Mouse (Mus musculus) macrophage (primary cell): ENCODE measurements around the gene Gm44503. TPM values are rescaled to one million over a fixed set of nuclear protein-coding genes. Genes with fewer than 3 reads are reported as not detected.

ENCODE experiments used
- H3K27ac ChIP-seq: fragments of 350-480 bp; formaldehyde crosslinking; 2 replicates; pipeline ENCODE4 v1.9.0; 2021
- H3K36me3 ChIP-seq: fragments of 350-480 bp; formaldehyde crosslinking; 2 replicates; pipeline ENCODE4 v1.9.0; 2021; ENCODE audit errors: inconsistent target
- H3K4me3 ChIP-seq: fragments of 350-480 bp; formaldehyde crosslinking; 2 replicates; pipeline ENCODE4 v1.9.0; 2021; ENCODE audit errors: inconsistent target
- H3K79me2 ChIP-seq: fragments of 350-480 bp; formaldehyde crosslinking; 2 replicates; pipeline ENCODE4 v1.9.0; 2021; ENCODE audit errors: inconsistent target
- WGBS: methylation state at CpG from one replicate; pipeline ENCODE4 v1.1.7; 2026; ENCODE audit warnings: inconsistent platforms; ENCODE audit not compliant: missing documents; 5-methylcytosine and 5-hydroxymethylcytosine counted together
- polyA plus RNA-seq: library from polyadenylated mRNA; stranded (reverse); fragments of 250-400 nt; gene quantifications from 3 replicates; pipeline ENCODE4 v1.2.4, GENCODE M21; 2018; ENCODE audit warnings: inconsistent platforms
- total RNA-seq, 78 experiments: library from RNA; depleted of rRNA; stranded (reverse); fragments of 250-400 nt; gene quantifications; 1 replicate in 9 of 78; 2 replicates in 24 of 78; 3 replicates in 43 of 78; 4 replicates in 2 of 78; pipeline ENCODE4 v1.2.4; 2018; ENCODE audit warnings: inconsistent platforms in 56 of 78

Gm44503 gene
- total RNA-seq (2018; cell fraction: chromatin; rRNA removed), result under 1 TPM in 6 of 26 experiments, not detected in 20; 0.21 to 0.38 (median 0.33) TPM
- under 1 TPM in 5 of 26 experiments, not detected in 21; 0.06 to 0.18 (median 0.09) TPM for total RNA-seq (2018; cell fraction: cytosol; rRNA removed)
- total RNA-seq (2018; cell fraction: nucleus; rRNA removed), result under 1 TPM in 3 of 26 experiments, not detected in 23; 0.14 to 0.29 (median 0.29) TPM
- not detected in 3 replicates for polyA plus RNA-seq

DNA sequence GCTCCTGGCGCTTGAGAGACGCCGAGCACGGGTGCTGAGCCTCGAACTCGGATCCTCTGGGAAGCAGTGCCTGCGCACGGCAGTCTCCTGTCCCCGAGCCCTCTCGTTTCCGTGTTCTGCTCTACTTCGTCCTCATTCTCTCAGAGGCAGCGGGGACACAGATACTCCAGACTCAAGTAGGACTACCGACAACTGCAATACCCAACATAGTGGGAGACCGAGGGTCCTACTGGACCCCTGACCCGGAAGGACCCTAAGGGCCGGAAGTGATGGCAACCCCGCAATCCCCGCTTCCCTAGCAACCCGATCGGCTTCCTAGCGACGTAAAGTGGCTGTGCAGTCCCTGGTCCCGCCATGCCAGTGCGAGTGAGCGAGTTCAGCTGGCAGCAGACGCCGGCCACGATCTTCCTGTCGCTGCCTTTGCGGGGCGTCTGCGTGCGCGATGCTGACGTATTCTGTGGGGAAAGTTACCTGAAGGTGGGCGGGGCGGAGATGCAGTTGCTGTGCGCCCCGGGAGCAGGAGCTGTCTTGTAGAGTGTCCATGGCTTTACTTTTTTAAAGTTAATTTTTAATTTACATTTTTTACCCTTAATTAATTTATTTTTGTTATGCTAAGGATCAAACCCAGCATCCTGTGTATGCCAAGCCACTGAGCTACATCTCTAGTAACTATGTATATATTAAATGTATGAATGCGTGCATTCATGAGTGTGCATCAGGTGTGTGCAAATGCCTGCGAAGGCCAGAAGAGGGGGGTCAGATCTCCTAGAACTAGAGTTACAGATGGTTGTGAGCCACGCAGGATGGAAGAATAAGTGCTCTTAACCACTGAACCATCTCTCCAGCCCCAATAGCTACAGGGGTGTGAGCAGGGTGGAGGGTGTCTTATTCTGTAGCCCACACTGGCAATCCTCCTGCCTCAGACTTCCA lies at the start of gene Gm44503, which contains the start of gene Dyx1c1:
Gm44503 (plus strand) TSS at position 332 of the 930 bp plus-strand sequence.
Dyx1c1 (plus strand) TSS at position 265 of the 930 bp plus-strand sequence.
- H3K27ac ChIP-seq, result no peak within 1 kb of the TSS
- H3K36me3 ChIP-seq, result no peaks in the 10 kb centered on the region
- no peaks in the 10 kb centered on the region for H3K79me2 ChIP-seq
- H3K4me3 ChIP-seq, result peak within 1 kb of the TSS; percentile 56
- WGBS, result 6% methylated on average over 42 of the region's 43 CpGs

DNA sequence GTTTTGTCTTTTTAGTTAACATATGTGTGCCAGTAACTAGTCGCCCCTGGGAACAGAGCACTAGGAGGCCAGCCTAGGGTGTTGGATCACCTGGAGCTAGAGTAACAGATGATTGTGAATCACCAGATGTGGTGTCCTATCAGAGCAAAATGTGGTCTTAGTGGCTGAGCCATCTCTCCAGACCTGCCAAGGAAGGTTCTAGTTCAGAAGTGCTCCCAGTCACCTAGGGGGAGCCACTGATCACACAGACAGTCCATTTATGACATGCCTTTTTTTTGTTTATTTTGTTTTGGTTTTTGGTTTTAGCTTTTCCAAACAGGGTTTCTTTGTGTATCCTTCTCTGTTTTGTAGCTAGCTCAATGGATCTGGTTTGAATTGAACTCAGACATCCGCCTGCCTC lies 47.3 kb upstream of the Gm44503 start:
- Histone ChIP-seq H3K4me3 (no peak overlapping the region), H3K36me3 (no peaks in the 10 kb centered on the region), H3K27ac (no peak overlapping the region), H3K79me2 (no peaks in the 10 kb centered on the region)
- 85% methylated on average over 2 of the region's 2 CpGs for WGBS

DNA sequence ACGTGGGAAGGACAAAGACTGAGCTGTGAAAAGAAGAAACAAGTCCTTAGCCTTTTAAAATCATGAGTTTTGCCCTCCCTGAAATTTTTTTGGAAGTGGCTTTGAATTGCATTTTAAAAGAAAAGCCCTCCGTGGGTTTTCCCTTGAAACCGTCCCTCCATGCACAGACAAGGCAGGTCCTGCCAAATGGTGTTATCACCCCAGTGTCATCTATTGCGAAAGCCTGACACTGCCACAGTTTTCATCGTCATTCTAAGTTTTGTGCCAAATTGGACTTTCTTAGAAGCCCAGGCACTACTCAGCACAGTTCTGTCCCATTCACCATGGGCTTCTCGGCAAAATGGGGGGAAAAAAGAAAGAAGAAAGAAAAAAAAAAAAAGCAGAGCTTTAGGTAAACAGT lies 45.1 kb upstream of the Gm44503 start:
- H3K79me2 ChIP-seq, result no peaks in the 10 kb centered on the region
- no peak overlapping the region for H3K27ac ChIP-seq
- WGBS, result 44% methylated on average over 6 of the region's 6 CpGs
- no peaks in the 10 kb centered on the region for H3K36me3 ChIP-seq
- H3K4me3 ChIP-seq, result no peak overlapping the region

DNA sequence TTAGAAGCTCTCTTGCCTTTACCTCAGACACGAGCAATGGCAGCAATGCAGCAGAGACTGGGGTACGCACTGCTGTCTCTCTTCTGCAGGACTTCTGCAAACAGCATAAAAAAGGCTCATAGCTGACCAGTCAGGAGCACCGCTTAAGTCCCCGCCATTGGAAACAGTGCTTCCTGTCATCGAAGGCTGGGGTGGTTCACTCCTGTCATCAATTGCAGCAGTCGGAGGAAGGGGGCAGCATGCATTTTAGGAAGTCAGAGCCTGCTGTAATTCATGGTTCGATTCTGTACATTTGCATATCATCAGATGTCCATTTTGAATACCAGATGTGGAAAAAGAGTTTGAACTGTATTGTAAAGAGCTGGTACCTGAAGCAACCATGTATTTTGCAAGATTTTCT lies 42.9 kb upstream of the Gm44503 start:
- Histone ChIP-seq H3K27ac (no peak overlapping the region), H3K4me3 (no peak overlapping the region), H3K36me3 (no peaks in the 10 kb centered on the region), H3K79me2 (no peaks in the 10 kb centered on the region)
- WGBS, result 16% methylated on average over 7 of the region's 7 CpGs

DNA sequence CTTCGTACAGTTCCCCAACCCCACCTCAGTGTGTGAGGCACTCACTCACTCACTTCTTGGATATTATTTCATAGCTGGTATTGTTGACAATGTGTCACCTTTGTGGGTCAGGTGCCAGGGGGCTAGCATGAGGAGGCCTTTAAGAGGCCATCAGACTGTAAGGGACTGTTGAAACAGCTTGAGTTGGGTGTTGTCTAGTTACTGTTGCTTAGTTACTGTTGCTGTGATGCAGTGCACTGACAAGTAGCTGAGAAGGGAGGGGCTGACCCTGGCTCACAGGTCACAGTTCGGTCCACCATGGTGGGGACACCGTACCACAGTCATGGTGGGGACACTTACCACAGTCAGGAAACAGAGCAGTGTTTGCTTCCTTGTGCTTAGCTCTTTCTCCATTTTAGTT lies 35.6 kb upstream of the Gm44503 start:
- H3K4me3 ChIP-seq, result no peak overlapping the region
- no peaks in the 10 kb centered on the region for H3K36me3 ChIP-seq
- H3K27ac ChIP-seq, result no peak overlapping the region
- no peaks in the 10 kb centered on the region for H3K79me2 ChIP-seq
- WGBS, result 65% methylated on average over 3 of the region's 3 CpGs

DNA sequence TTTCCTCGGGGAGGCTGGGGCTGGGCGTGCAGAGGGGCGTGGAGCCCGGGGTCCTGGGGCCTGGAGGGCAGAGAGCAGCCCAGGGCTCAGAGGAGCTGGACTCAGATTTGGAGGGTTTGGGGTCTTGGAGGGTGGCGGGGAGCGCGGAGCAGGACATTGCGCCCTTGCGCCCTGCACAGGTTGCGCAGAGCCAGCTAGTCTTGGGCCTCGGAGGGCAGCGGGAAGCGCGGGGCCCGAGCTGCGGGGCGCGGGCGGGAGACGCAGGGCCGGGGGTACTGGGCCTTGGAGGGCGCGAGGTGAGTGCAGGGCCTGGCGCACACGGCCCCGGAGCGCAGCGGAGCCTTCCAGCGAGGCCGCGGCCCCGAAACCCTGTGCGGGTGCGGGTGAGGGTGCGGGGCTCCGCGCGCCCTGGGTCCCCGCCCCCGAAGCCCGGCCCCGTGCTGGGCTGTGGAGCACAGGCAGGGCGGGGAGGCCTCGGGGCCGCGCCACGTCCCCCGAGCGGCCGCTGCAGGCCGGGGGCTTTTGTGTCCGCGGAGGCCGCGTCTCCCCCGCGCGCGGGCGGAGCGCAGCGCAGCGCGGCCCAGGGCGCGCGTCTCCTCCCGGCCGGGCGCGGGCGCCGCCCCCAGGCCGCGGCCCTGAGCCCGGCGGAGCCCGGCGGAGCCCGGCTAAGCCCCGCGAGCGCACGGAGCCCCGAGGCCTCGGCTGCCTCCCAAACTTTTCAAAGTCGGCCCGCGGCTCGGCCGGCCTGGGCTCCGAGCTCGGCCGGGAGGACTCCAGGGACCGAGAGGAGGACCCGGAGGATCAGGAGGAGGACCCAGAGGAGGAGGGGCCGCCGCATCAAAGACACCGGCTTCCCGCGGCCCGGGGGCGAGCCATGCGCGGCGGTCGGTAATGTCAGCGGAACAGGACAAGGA lies 33.4 kb upstream of the Gm44503 start, which contains the start of gene Pygo1:
Pygo1 (plus strand) TSS at position 625 of the 914 bp plus-strand sequence.
- H3K4me3 ChIP-seq, result no peak within 1 kb of the TSS
- H3K27ac ChIP-seq, result no peak within 1 kb of the TSS
- no peaks in the 10 kb centered on the region for H3K79me2 ChIP-seq
- H3K36me3 ChIP-seq, result no peaks in the 10 kb centered on the region
- 3% methylated on average over 84 of the region's 108 CpGs for WGBS

DNA sequence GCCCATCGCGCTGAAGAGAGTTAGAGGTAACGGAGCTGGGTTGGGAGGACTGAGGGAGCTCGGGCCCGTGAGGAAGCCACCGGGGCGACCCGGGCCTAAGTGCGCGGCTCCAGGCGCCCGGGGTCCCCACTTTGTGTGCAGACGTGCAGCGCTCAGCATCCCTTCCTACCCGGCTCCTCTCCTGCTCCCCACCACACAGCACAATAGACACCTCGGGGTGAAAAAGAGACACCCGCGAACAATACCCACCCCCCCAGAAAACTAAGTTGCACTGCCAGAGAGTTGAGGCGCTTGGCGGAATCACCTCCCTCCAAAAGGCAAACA lies 32.8 kb upstream of the Gm44503 start:
- 11% methylated on average over 18 of the region's 20 CpGs for WGBS
- H3K4me3 ChIP-seq, result no peak overlapping the region

DNA sequence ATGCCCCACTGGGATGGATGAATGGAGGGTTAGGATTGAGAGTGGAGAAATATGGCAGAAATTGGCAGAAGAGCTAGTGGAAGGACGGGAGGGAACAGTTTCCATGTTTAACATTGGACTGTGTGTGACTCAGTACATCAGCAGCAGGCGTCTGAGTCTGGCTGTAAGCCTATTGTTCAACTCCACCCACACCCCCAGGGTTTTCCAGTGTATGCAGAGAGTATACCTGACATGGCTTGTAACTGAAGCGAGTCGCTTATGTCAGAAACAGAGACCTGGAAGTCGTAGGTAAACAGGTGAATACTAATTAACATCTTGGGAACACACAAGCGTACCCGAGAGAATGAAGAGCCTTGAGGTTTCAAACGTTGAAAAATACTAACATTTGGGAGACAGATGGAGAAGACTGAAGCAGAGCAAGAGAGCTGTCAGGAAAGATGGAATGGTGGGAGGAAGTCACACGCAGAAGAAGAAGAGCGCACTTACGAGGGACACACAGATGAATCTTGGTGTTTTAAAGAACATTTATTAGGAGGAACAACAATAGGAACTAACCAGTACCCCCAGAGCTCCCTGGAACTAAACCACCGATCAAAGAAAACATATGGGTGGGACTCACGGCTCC lies 27.4 kb upstream of the Gm44503 start:
- Histone ChIP-seq H3K36me3 (no peaks in the 10 kb centered on the region), H3K27ac (no peak overlapping the region), H3K79me2 (no peaks in the 10 kb centered on the region), H3K4me3 (no peak overlapping the region)
- WGBS, result 85% methylated on average over 13 of the region's 13 CpGs

More for the DNA sequence above, 32.8 kb upstream of the Gm44503 start:
- Histone ChIP-seq H3K79me2 (no peaks in the 10 kb centered on the region), H3K27ac (no peak overlapping the region), H3K36me3 (no peaks in the 10 kb centered on the region)

DNA sequence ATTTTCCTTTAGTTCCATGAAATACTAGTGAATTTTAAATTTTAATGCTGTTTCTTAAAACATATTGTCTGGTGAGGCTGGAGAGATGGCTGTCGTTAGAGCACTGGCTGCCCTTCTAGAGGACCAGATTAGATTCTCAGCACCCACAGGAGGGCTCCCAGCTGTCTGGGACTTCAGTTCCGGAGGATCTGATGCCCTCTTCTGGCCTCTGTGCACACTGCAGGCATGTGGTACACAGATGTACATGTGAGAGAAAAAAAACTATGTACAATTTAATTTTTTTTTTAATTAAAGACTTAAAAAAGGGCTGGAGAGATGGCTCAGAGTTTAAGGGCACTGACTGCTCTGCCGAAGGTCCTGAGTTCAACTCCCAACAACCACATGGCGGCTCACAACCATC lies 23.3 kb upstream of the Gm44503 start:
- Histone ChIP-seq H3K27ac (no peak overlapping the region), H3K4me3 (no peak overlapping the region), H3K79me2 (no peaks in the 10 kb centered on the region), H3K36me3 (no peaks in the 10 kb centered on the region)
- 93% methylated on average over 4 of the region's 4 CpGs for WGBS

DNA sequence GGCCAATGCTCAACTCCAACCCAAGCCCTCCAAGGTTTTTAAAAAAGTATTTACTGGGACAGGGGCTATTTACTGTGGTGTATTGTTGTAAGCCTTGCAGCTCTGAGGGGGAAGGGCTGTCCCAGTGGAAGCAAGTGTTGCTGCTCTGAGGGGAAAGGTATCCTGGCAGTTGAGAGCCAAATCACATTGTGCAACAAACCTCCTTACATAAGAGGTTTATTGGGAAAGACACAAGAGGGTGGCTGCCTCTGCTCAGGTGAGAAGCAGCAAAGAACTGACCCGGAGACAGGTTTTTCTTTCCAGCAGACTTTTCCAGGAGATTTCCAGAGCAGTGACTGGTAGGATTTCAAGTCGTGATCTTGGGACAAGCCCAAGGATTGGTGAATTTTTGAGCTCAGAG lies 22.4 kb upstream of the Gm44503 start:
- Histone ChIP-seq H3K36me3 (no peaks in the 10 kb centered on the region), H3K4me3 (no peak overlapping the region), H3K79me2 (no peaks in the 10 kb centered on the region), H3K27ac (no peak overlapping the region)
- WGBS, result 90% methylated on average over 2 of the region's 2 CpGs

DNA sequence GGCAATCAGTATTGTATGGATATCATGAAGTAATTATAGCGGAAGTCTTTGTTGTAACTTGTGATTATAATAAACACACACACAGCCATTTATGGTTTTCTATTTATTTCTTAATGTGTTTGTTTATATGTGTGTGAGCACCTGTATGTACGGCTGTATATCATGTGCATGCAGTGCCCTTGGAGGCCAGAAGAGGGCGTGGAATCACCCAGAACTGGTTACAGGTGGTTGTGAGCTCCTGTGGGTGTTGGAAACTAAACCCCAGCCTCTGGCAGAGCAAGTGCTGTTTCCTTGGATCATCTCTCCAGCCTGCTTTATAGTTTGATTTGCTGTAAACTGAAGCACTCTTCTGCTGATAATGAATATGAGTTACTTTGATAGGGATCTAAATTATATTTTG lies 15.2 kb upstream of the Gm44503 start:
- 70% methylated on average over 3 of the region's 3 CpGs for WGBS
- H3K4me3 ChIP-seq, result no peak overlapping the region
- no peaks in the 10 kb centered on the region for H3K79me2 ChIP-seq
- H3K27ac ChIP-seq, result no peak overlapping the region
- H3K36me3 ChIP-seq, result no peaks in the 10 kb centered on the region

DNA sequence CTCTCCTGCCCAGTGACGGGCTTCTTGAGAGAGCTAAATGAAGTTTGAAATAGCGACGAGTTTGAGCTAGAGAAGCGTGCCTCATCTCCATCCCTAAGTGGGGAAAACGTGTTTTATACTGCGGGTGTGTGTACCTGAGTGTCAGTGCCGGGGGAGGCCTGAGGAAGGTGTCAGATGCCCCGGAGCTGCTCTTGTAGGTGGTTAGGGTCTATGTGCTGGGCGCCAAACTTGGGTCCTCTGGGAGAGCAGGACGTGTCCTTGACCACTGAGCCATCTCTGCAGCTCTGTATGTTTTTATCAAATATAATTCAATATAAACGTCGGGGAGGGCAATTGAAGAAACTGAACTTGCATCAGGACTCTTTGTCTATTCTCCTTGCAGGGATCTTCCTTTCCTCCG lies 14.4 kb upstream of the Gm44503 start:
- no peaks in the 10 kb centered on the region for H3K79me2 ChIP-seq
- no peak overlapping the region for H3K4me3 ChIP-seq
- no peak overlapping the region for H3K27ac ChIP-seq
- 93% methylated on average over 13 of the region's 13 CpGs for WGBS
- no peaks in the 10 kb centered on the region for H3K36me3 ChIP-seq

DNA sequence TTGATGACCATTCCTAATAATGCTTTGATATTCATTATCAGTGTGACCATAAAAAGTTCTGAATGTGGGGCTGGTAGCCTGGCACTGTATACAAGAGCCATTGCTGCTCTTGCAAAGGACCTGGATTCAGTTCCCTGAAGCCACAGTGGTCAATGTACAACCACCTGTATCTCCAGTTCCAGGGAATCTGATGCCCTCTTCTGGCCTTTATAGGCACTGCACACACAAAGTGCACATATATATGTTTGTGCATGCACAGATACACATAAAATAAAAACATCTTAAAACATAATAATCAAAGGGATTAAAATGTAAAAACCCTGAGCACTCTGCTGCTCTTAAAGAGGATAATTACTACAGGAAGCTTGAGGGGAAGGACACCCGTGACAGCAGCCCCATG lies 11.6 kb upstream of the Gm44503 start:
- no peak overlapping the region for H3K27ac ChIP-seq
- H3K4me3 ChIP-seq, result no peak overlapping the region
- H3K36me3 ChIP-seq, result no peaks in the 10 kb centered on the region
- WGBS, result 82% methylated on average over 1 of the region's 1 CpGs
- H3K79me2 ChIP-seq, result no peaks in the 10 kb centered on the region

DNA sequence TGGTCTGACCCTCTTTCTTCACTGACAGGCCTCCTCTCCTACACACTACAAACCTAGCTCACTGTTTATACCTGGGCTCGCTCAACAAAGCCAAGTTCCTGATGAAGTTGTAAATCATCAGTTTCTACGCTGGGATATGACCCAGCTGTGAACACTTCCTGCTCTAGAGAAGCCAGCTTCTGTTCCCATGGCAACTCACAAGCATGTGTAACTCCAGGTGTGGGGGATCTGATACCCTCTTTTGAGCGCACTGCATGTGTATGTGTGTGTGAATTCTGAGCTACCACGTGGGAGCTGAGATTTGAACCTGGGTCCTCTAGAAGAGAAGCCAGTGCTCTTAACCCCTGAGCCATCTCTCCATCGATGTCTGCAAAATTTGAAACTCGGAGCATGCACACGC lies 9.1 kb upstream of the Gm44503 start:
- 48% methylated on average over 7 of the region's 7 CpGs for WGBS
- no peaks in the 10 kb centered on the region for H3K79me2 ChIP-seq
- no peak overlapping the region for H3K4me3 ChIP-seq
- H3K36me3 ChIP-seq, result no peaks in the 10 kb centered on the region
- no peak overlapping the region for H3K27ac ChIP-seq
